Mouse (Mus musculus) kidney, adult 2 months (tissue): ENCODE measurements around the gene D7Ertd443e.

ENCODE experiments used
- CTCF ChIP-seq: fragments of 200-500 bp; conservative IDR thresholded peaks from 2 replicates; pipeline ENCODE4 v1.5.1; 2011; ENCODE audit warnings: low read depth, mild to moderate bottlenecking, control low read depth, low read length, moderate library complexity, mixed read lengths; ENCODE audit not compliant: insufficient read depth, insufficient read length
- POLR2A ChIP-seq: fragments of 200-500 bp; IDR thresholded peaks from one replicate; pipeline ENCODE4 v1.6.1; 2011; ENCODE audit warnings: low read depth, low read length, control low read depth

GRCm38 (mm10) chr7:134226231-134226630 is 159.2 kb downstream of the D7Ertd443e start:
- no peak for TF ChIP-seq POLR2A
- no peak for TF ChIP-seq CTCF
